Mouse (Mus musculus) lung, embryonic 14.5 days (tissue): ENCODE measurements around the gene Cotl1. TPM values are rescaled to one million over a fixed set of nuclear protein-coding genes. Genes with fewer than 3 reads are reported as not detected.

Experiments
- ATAC-seq: fragments of 200-750 bp; cut with Nextera tagmentation; 2 replicates; pipeline ENCODE4 v1.8.0; 2017; ENCODE audit warnings: mild to moderate bottlenecking, moderate TSS enrichment, moderate library complexity; ENCODE audit not compliant: insufficient read depth
- DNase-seq: peaks from one replicate; pipeline ENCODE4 v3.0.0-alpha.2; 2015
- H3K27ac ChIP-seq: fragments of 300-500 bp; sonication (generic); 2 replicates; pipeline ENCODE4 v1.5.1; 2014; ENCODE audit warnings: low read depth, mild to moderate bottlenecking, moderate library complexity
- H3K27me3 ChIP-seq: fragments of 300-500 bp; sonication (generic); 2 replicates; pipeline ENCODE4 v1.6.1; 2014; ENCODE audit warnings: low read length, control low read depth; ENCODE audit not compliant: insufficient read depth
- H3K36me3 ChIP-seq: fragments of 300-500 bp; sonication (generic); 2 replicates; pipeline ENCODE4 v1.6.1; 2014; ENCODE audit warnings: control low read depth; ENCODE audit not compliant: insufficient read depth
- H3K4me1 ChIP-seq: fragments of 300-500 bp; sonication (generic); 2 replicates; pipeline ENCODE4 v1.6.1; 2014; ENCODE audit warnings: antibody characterized with exemption, control low read depth; ENCODE audit not compliant: insufficient read depth
- H3K4me2 ChIP-seq: fragments of 300-500 bp; sonication (generic); 2 replicates; pipeline ENCODE4 v1.6.1; 2014; ENCODE audit warnings: mild to moderate bottlenecking
- H3K4me3 ChIP-seq: fragments of 300-500 bp; sonication (generic); 2 replicates; pipeline ENCODE4 v1.5.1; 2014; ENCODE audit warnings: low read depth, low read length
- H3K9ac ChIP-seq: fragments of 300-500 bp; sonication (generic); 2 replicates; pipeline ENCODE4 v1.6.1; 2014
- H3K9me3 ChIP-seq: fragments of 300-500 bp; sonication (generic); 2 replicates; pipeline ENCODE4 v1.6.1; 2016; ENCODE audit warnings: low read depth, low read length, control low read depth
- CTCF ChIP-seq: IDR thresholded peaks from 2 replicates; pipeline ENCODE4 v1.5.1; 2016; ENCODE audit warnings: antibody characterized with exemption, low read depth
- WGBS: fragments of 180-500 bp; shearing (Covaris S2); extraction: QIAGEN DNeasy Blood & Tissue Kit; methylation state at CpG from one replicate; pipeline ENCODE4 v1.1.7; 2014; 5-methylcytosine and 5-hydroxymethylcytosine counted together
- polyA plus RNA-seq: library from polyadenylated mRNA; unstranded; fragments of >200 nt; fragmentation: Nextera tagmentation; extraction: Ambion mirVana; gene quantifications from 2 replicates; pipeline ENCODE4 v1.2.1, GENCODE M21; 2014

The Cotl1 gene
- polyA plus RNA-seq, 1 experiment from 2014 or later: 201 TPM

DNA sequence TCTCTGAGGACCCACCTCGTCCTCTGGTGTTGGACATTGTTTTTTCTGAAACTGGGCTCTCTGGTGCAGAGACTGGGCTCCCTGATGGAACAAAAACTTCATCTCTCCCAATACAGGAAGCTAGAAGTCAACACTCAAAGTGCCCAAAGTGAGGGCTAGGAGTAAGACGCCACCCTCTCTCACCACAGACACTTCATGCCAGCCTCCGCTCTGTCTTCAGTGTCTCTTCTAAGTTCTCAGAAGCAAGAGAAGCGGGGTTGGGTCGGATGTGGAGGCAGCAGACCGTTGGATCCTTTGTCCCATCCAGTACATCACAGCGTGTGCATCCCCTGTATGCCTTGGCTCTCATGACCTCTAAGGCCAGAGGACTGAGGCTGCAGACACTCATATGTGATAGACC, 50.8 kb downstream of the Cotl1 start:
- 0 out of 2 replicates have a peak, but pooled peaks cover 6% of the 10 kb centered on the region for H3K4me1 ChIP-seq
- H3K27me3 ChIP-seq: no peaks in the 10 kb centered on the region
- H3K36me3 ChIP-seq: no peaks in the 10 kb centered on the region
- 86% methylated on average over 7 of the region's 7 CpGs for WGBS
- no peak overlapping the region for H3K4me2 ChIP-seq
- ATAC-seq: no peak
- H3K9me3 ChIP-seq: no peaks in the 10 kb centered on the region
- no peak for TF ChIP-seq CTCF
- H3K27ac ChIP-seq: no peak overlapping the region
- H3K9ac ChIP-seq: no peak overlapping the region
- DNase-seq: no peak
- H3K4me3 ChIP-seq: no peak overlapping the region

DNA sequence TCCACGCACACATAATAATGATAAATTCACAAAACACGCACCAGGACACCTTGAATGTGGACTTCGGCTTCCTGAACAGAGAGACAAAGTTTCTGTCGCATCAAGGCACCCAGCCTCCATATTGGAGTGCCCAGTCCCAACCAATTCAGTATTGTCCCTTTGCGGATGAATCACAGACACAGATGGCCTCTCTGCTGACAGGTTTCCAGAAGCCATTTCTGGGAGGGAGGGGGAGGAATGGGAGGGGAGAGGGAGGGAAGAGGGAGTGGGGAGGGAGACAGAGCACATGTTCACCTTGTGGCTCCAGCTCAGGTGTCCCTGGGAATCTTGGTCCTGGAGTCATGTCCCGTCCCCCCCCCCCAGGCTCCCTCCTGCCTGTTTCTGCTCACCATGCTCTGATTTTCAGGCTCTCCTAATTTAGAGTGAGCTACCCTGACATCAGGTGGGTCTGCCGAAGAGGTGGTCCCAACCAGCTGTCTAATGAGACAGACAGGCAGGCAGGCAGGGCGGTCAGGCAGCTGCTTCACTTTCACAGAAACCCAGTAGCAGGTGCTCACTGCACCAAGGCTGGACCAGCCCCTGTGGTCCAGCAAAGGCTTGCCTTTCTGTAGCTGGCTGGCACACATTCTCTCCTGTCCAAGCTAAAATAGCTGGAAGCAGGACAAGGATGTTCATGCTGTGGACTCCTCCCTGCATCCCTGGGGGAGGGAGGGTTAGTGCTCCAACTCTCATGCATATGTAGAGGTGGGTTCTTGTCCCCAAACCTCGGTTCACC, 51.5 kb downstream of the Cotl1 start:
- no peak for DNase-seq
- TF ChIP-seq CTCF: no peak
- Histone ChIP-seq H3K9me3 (no peaks in the 10 kb centered on the region), H3K4me1 (0 out of 2 replicates have a peak, but pooled peaks cover 6% of the 10 kb centered on the region), H3K36me3 (no peaks in the 10 kb centered on the region), H3K27ac (no peak overlapping the region), H3K4me3 (no peak overlapping the region), H3K4me2 (no peak overlapping the region), H3K27me3 (no peaks in the 10 kb centered on the region), H3K9ac (no peak overlapping the region)
- WGBS: 74% methylated on average over 9 of the region's 9 CpGs
- no peak for ATAC-seq

DNA sequence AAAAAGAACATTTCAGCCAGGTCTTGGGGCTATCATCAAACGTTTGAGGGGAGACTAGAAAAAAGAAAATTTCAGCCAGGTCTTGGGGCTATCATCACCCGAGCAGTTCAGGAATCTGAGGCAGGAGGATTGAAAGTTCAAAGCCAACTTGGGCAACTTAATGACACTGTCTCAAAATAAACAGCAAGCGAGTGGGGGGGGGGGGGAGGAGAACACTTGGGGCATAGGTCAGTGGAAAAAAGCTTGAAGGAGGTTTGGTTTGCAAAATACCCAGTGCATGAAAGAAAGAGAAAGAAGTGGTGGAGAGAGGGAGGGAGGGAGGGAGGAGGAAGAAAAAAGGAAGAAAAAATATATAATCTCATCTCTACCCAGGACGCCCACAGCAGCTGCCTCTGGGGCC, 53.0 kb downstream of the Cotl1 start:
- Histone ChIP-seq H3K4me2 (no peak overlapping the region), H3K27ac (no peak overlapping the region), H3K4me1 (0 out of 2 replicates have a peak, but pooled peaks cover 6% of the 10 kb centered on the region), H3K4me3 (no peak overlapping the region), H3K36me3 (no peaks in the 10 kb centered on the region), H3K9me3 (no peaks in the 10 kb centered on the region), H3K27me3 (no peaks in the 10 kb centered on the region), H3K9ac (no peak overlapping the region)
- TF ChIP-seq CTCF: no peak
- WGBS: 14% methylated on average over 4 of the region's 4 CpGs
- ATAC-seq (no peak), DNase-seq (no peak)

DNA sequence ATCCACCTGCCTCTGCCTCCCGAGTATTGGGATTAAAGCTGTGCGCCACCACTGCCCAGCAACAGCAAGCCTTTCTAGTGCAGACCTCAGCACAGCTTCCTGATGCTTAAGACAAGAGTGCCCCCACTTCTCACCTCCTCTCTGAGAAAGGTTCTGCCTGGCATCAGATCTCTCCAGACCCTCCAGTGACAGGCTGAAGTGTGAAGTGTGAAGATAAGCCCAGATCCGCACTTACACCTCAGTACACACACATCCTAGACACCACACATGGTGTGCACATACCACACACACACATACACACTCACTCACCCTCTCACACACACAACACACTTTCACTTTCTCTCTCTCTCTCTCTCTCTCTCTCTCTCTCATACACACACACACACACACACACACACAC, 53.5 kb downstream of the Cotl1 start:
- 58% methylated on average over 3 of the region's 3 CpGs for WGBS
- Histone ChIP-seq H3K4me1 (0 out of 2 replicates have a peak, but pooled peaks cover 4% of the 10 kb centered on the region), H3K27me3 (no peaks in the 10 kb centered on the region), H3K4me3 (no peak overlapping the region), H3K9ac (no peak overlapping the region), H3K27ac (no peak overlapping the region), H3K9me3 (no peaks in the 10 kb centered on the region), H3K4me2 (no peak overlapping the region), H3K36me3 (no peaks in the 10 kb centered on the region)
- no peak for TF ChIP-seq CTCF
- ATAC-seq (no peak), DNase-seq (no peak)

DNA sequence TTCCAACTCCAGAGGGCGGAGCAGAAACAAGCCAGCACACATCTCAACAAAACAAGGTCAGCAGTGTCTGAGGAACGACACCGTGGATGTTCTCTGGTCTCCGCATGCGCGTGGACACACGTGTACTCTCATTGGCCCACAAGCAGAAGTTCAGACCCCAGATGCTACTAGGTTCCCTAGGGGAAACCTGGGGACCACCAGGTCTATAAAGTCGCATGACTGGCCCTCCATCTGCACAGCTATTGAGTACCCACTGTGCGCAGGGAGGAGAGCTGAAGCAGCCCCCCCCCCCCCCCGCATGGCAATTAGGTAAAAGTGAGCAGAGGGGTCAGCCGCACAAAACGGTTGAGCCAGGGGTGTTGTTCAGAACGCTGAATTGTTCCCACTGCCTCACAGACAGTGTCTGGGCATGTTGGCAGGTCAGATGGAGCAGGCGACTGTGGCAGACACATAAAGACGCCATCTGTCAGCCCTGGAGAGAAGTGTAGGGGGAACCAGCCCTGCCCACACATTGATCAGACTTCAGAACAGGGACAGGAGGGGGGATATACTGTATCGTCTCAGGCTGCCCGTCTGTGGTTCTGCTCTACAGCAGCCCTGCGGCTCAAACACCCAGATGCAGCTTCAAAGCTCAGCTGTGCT, 54.5 kb downstream of the Cotl1 start:
- no peak overlapping the region for H3K4me3 ChIP-seq
- H3K27me3 ChIP-seq: no peaks in the 10 kb centered on the region
- no peaks in the 10 kb centered on the region for H3K9me3 ChIP-seq
- no peak overlapping the region for H3K9ac ChIP-seq
- H3K4me1 ChIP-seq: no peaks in the 10 kb centered on the region
- H3K36me3 ChIP-seq: no peaks in the 10 kb centered on the region
- no peak for ATAC-seq
- H3K27ac ChIP-seq: no peak overlapping the region
- TF ChIP-seq CTCF: no peak
- no peak overlapping the region for H3K4me2 ChIP-seq
- no peak for DNase-seq
- 54% methylated on average over 18 of the region's 18 CpGs for WGBS

DNA sequence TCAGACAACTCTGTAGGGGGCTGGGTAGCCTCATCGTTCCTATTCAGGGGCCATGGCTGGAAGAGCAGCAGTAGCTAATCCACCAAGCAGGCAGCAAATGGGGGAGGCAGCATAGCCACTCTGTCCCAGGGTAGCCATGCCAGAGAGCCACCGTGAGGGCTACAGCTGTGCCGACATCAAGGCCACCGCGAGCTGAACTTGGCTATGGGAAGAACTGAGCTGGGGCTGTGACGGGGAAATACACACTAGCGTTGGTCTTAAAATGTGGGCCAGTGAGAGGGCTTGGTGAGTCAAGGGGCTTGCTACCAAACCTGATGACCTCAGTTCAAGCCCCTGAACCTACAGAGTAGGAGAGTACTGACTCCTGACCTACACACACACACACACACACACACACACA, 55.7 kb downstream of the Cotl1 start:
- no peak for ATAC-seq
- no peak overlapping the region for H3K9ac ChIP-seq
- no peak overlapping the region for H3K4me3 ChIP-seq
- DNase-seq: no peak
- H3K4me2 ChIP-seq: no peak overlapping the region
- no peaks in the 10 kb centered on the region for H3K4me1 ChIP-seq
- no peaks in the 10 kb centered on the region for H3K36me3 ChIP-seq
- no peak for TF ChIP-seq CTCF
- H3K9me3 ChIP-seq: no peaks in the 10 kb centered on the region
- H3K27ac ChIP-seq: no peak overlapping the region
- WGBS: 72% methylated on average over 7 of the region's 7 CpGs
- H3K27me3 ChIP-seq: no peaks in the 10 kb centered on the region

DNA sequence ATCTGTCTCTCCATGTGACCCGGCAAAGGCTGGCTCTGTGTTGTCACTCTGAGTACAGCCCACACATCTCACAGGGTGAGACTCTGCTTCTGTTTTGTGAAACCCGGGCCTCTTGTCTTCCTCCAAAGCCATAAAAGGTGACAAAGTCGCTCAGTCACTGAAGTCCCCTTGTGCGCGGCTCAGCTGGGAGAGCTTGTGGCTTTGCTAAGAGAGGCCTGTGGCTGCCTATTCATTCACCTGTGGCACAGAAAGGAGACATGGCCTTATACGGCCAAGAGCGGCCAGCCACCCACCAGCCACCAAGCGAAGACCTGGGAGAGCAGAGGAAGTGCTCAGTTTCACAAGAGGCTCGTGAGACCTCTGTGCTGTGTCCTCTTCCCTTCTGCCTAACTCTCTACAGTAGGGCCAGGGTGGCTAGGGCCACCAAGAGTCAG, 56.2 kb downstream of the Cotl1 start:
- no peaks in the 10 kb centered on the region for H3K27me3 ChIP-seq
- no peaks in the 10 kb centered on the region for H3K36me3 ChIP-seq
- DNase-seq: no peak
- no peak overlapping the region for H3K27ac ChIP-seq
- no peak overlapping the region for H3K4me2 ChIP-seq
- WGBS: 56% methylated on average over 9 of the region's 9 CpGs
- ATAC-seq: no peak
- H3K9me3 ChIP-seq: no peaks in the 10 kb centered on the region
- no peak overlapping the region for H3K9ac ChIP-seq
- no peak for TF ChIP-seq CTCF
- no peaks in the 10 kb centered on the region for H3K4me1 ChIP-seq
- no peak overlapping the region for H3K4me3 ChIP-seq
